Mouse (Mus musculus): ENCODE data around the gene Ramp2.
A peak's percentile ranks its signal among the peaks of the same experiment; 100 is the strongest.

The Ramp2 gene

GRCm38 (mm10) chr11:101245855-101246701 is at the start of gene Ramp2:
Gene Ramp2 (plus strand): TSS chr11:101246028.
- no peak for DNase-seq (ENCODE audit: low read depth, low spot score)

- DNase-seq (ENCODE audit: low read depth, low spot score), result no peak
Measured at GRCm38 (mm10) chr11:101196175-101196574, 49.7 kb upstream of the Ramp2 start.

GRCm38 (mm10) chr11:101199555-101199954 is 46.3 kb upstream of the Ramp2 start:
- no peak for DNase-seq (ENCODE audit: low read depth, low spot score)

- DNase-seq (ENCODE audit: low read depth, low spot score), result peak; percentile 38
Measured at GRCm38 (mm10) chr11:101200986-101201385, 44.8 kb upstream of the Ramp2 start.

- peak; percentile 66 for DNase-seq (ENCODE audit: low read depth, low spot score)
Measured at GRCm38 (mm10) chr11:101211970-101212369, 33.9 kb upstream of the Ramp2 start.

- DNase-seq (ENCODE audit: low read depth, low spot score), result no peak
Measured at GRCm38 (mm10) chr11:101216936-101217335, 28.9 kb upstream of the Ramp2 start.

GRCm38 (mm10) chr11:101218436-101219055 is 27.3 kb upstream of the Ramp2 start:
- no peak for DNase-seq (ENCODE audit: low read depth, low spot score)

GRCm38 (mm10) chr11:101220853-101221252 is 25.0 kb upstream of the Ramp2 start:
- no peak for DNase-seq (ENCODE audit: low read depth, low spot score)

- DNase-seq (ENCODE audit: low read depth, low spot score), result no peak
Measured at GRCm38 (mm10) chr11:101221306-101221986, 24.4 kb upstream of the Ramp2 start.

GRCm38 (mm10) chr11:101224337-101224736 is 21.5 kb upstream of the Ramp2 start:
- DNase-seq (ENCODE audit: low read depth, low spot score), result no peak

GRCm38 (mm10) chr11:101225331-101226064 is 20.3 kb upstream of the Ramp2 start:
- DNase-seq (ENCODE audit: low read depth, low spot score), result no peak

GRCm38 (mm10) chr11:101226065-101226701 is 19.6 kb upstream of the Ramp2 start, which contains the start of gene Ezh1:
Gene Ezh1 (minus strand): TSS chr11:101226463.
- DNase-seq (ENCODE audit: low read depth, low spot score), result peak; percentile 67

- DNase-seq (ENCODE audit: low read depth, low spot score), result no peak
Measured at GRCm38 (mm10) chr11:101229361-101229900, 16.4 kb upstream of the Ramp2 start.

- no peak for DNase-seq (ENCODE audit: low read depth, low spot score)
Measured at GRCm38 (mm10) chr11:101230061-101230511, 15.7 kb upstream of the Ramp2 start.

GRCm38 (mm10) chr11:101230526-101230925 is 15.3 kb upstream of the Ramp2 start:
- no peak for DNase-seq (ENCODE audit: low read depth, low spot score)

GRCm38 (mm10) chr11:101230991-101231871 is 14.6 kb upstream of the Ramp2 start:
- no peak for DNase-seq (ENCODE audit: low read depth, low spot score)

- DNase-seq (ENCODE audit: low read depth, low spot score), result no peak
Measured at GRCm38 (mm10) chr11:101232010-101232839, 13.6 kb upstream of the Ramp2 start.

GRCm38 (mm10) chr11:101233240-101233639 is 12.6 kb upstream of the Ramp2 start:
- DNase-seq (ENCODE audit: low read depth, low spot score), result no peak

- no peak for DNase-seq (ENCODE audit: low read depth, low spot score)
Measured at GRCm38 (mm10) chr11:101234124-101234523, 11.7 kb upstream of the Ramp2 start.
